Mouse (Mus musculus) stomach, embryonic 14.5 days (tissue): ENCODE data around the gene Itpr1. TPM values are rescaled to one million over a fixed set of nuclear protein-coding genes. Genes with fewer than 3 reads are reported as not detected.

Source experiments
- ATAC-seq: fragments of 200-750 bp; cut with Nextera tagmentation; 2 replicates; pipeline ENCODE4 v1.8.0; 2017; ENCODE audit warnings: low read depth, moderate TSS enrichment; ENCODE audit not compliant: insufficient number of reproducible peaks, insufficient read depth, low FRiP score
- H3K27ac ChIP-seq: fragments of 300-500 bp; sonication (generic); 2 replicates; pipeline ENCODE4 v1.5.1; 2014; ENCODE audit warnings: mild to moderate bottlenecking, low read length, moderate library complexity, mixed read lengths
- H3K27me3 ChIP-seq: fragments of 300-500 bp; sonication (generic); 2 replicates; pipeline ENCODE4 v1.6.1; 2014; ENCODE audit warnings: low read length, control low read depth, mixed read lengths; ENCODE audit not compliant: control insufficient read depth, insufficient read depth
- H3K36me3 ChIP-seq: fragments of 300-500 bp; sonication (generic); 2 replicates; pipeline ENCODE4 v1.6.1; 2014; ENCODE audit warnings: mild to moderate bottlenecking, control low read depth, low read length, moderate library complexity, mixed read lengths; ENCODE audit not compliant: control insufficient read depth, insufficient read depth
- H3K4me1 ChIP-seq: fragments of 300-500 bp; sonication (generic); 2 replicates; pipeline ENCODE4 v1.6.1; 2014; ENCODE audit warnings: low read length, control low read depth, mixed read lengths; ENCODE audit not compliant: control insufficient read depth, insufficient read depth
- H3K4me2 ChIP-seq: fragments of 300-500 bp; sonication (generic); replicated peaks from 2 replicates; pipeline ENCODE4 v1.6.1; 2014; ENCODE audit warnings: low read depth, low read length, control low read depth
- H3K4me3 ChIP-seq: fragments of 300-500 bp; sonication (generic); 2 replicates; pipeline ENCODE4 v1.5.1; 2014; ENCODE audit warnings: low read depth, low read length, control low read depth
- H3K9ac ChIP-seq: fragments of 300-500 bp; sonication (generic); replicated peaks from 2 replicates; pipeline ENCODE4 v1.6.1; 2014; ENCODE audit warnings: low read depth, mild to moderate bottlenecking, control low read depth, low read length, moderate library complexity, mixed read lengths
- H3K9me3 ChIP-seq: fragments of 300-500 bp; sonication (generic); 2 replicates; pipeline ENCODE4 v1.6.1; 2016; ENCODE audit warnings: low read depth, low read length, control low read depth; ENCODE audit not compliant: control insufficient read depth
- WGBS: fragments of 180-500 bp; shearing (Covaris S2); extraction: QIAGEN DNeasy Blood & Tissue Kit; methylation state at CpG from one replicate; pipeline ENCODE4 v1.1.7; 2014; 5-methylcytosine and 5-hydroxymethylcytosine counted together
- polyA plus RNA-seq: library from polyadenylated mRNA; unstranded; fragments of >200 nt; fragmentation: Nextera tagmentation; extraction: Ambion mirVana; gene quantifications from 2 replicates; pipeline ENCODE4 v1.2.1, GENCODE M21; 2014

Gene Itpr1
- polyA plus RNA-seq, 1 experiment from 2014 or later = 13.5 TPM

GRCm38 (mm10) chr6:108238011-108238410, 25.1 kb downstream of the Itpr1 start:
- Histone ChIP-seq H3K4me2 (no peak overlapping the region), H3K4me3 (no peak overlapping the region), H3K27ac (no peak overlapping the region), H3K4me1 (peaks cover 10% of the 10 kb centered on the region; the same call in 1 of the 2 replicates), H3K27me3 (no peaks in the 10 kb centered on the region), H3K36me3 (no peaks in the 10 kb centered on the region; the same call in 1 of the 2 replicates), H3K9me3 (no peaks in the 10 kb centered on the region), H3K9ac (no peak overlapping the region)
- no peak for ATAC-seq
- WGBS = 69% methylated on average over 4 of the region's 4 CpGs

- Histone ChIP-seq H3K4me2 (no peak overlapping the region), H3K36me3 (no peaks in the 10 kb centered on the region; the same call in 1 of the 2 replicates), H3K27me3 (no peaks in the 10 kb centered on the region), H3K27ac (no peak overlapping the region), H3K9ac (no peak overlapping the region), H3K4me3 (no peak overlapping the region), H3K9me3 (no peaks in the 10 kb centered on the region), H3K4me1 (peaks cover 10% of the 10 kb centered on the region; the same call in 1 of the 2 replicates)
- 36% methylated on average over 4 of the region's 4 CpGs for WGBS
- no peak for ATAC-seq
Observed at GRCm38 (mm10) chr6:108239056-108239455, 26.2 kb downstream of the Itpr1 start.

- no peak overlapping the region for H3K4me2 ChIP-seq
- no peak overlapping the region for H3K9ac ChIP-seq
- H3K9me3 ChIP-seq = no peaks in the 10 kb centered on the region
- 97% methylated on average over 1 of the region's 1 CpGs for WGBS
- no peak for ATAC-seq
- H3K27me3 ChIP-seq = no peaks in the 10 kb centered on the region
- no peak overlapping the region for H3K27ac ChIP-seq
- H3K36me3 ChIP-seq = no peaks in the 10 kb centered on the region; the same call in 1 of the 2 replicates
- peaks cover 10% of the 10 kb centered on the region; the same call in 1 of the 2 replicates for H3K4me1 ChIP-seq
- H3K4me3 ChIP-seq = no peak overlapping the region
Observed at GRCm38 (mm10) chr6:108240004-108240403, 27.1 kb downstream of the Itpr1 start.

GRCm38 (mm10) chr6:108240754-108241153, 27.9 kb downstream of the Itpr1 start:
- Histone ChIP-seq H3K36me3 (no peaks in the 10 kb centered on the region; the same call in 1 of the 2 replicates), H3K4me2 (no peak overlapping the region), H3K4me1 (peaks cover 9% of the 10 kb centered on the region; the same call in 1 of the 2 replicates), H3K9me3 (no peaks in the 10 kb centered on the region), H3K27me3 (no peaks in the 10 kb centered on the region), H3K4me3 (no peak overlapping the region), H3K27ac (no peak overlapping the region), H3K9ac (no peak overlapping the region)
- no peak for ATAC-seq
- 62% methylated on average over 5 of the region's 5 CpGs for WGBS

- Histone ChIP-seq H3K36me3 (no peaks in the 10 kb centered on the region; the same call in 1 of the 2 replicates), H3K4me3 (no peak overlapping the region), H3K27ac (no peak overlapping the region), H3K4me2 (no peak overlapping the region), H3K9me3 (no peaks in the 10 kb centered on the region), H3K27me3 (no peaks in the 10 kb centered on the region), H3K9ac (no peak overlapping the region), H3K4me1 (peaks cover 20% of the 10 kb centered on the region)
- no peak for ATAC-seq
- 83% methylated on average over 8 of the region's 8 CpGs for WGBS
Observed at GRCm38 (mm10) chr6:108244571-108244970, 31.7 kb downstream of the Itpr1 start.

GRCm38 (mm10) chr6:108246369-108247085, 33.6 kb downstream of the Itpr1 start:
- H3K27me3 ChIP-seq = no peaks in the 10 kb centered on the region
- H3K4me3 ChIP-seq = no peak overlapping the region
- H3K36me3 ChIP-seq = no peaks in the 10 kb centered on the region; the same call in 1 of the 2 replicates
- H3K9ac ChIP-seq = no peak overlapping the region
- H3K27ac ChIP-seq = peak overlapping the region; percentile 33; the same call in 1 of the 2 replicates
- H3K4me1 ChIP-seq = peaks cover 22% of the 10 kb centered on the region
- no peaks in the 10 kb centered on the region for H3K9me3 ChIP-seq
- H3K4me2 ChIP-seq = no peak overlapping the region
- ATAC-seq = no peak
- 60% methylated on average over 3 of the region's 3 CpGs for WGBS

GRCm38 (mm10) chr6:108247211-108247610, 34.3 kb downstream of the Itpr1 start:
- Histone ChIP-seq H3K4me2 (no peak overlapping the region), H3K27ac (no peak overlapping the region; the same call in 1 of the 2 replicates), H3K36me3 (no peaks in the 10 kb centered on the region; the same call in 1 of the 2 replicates), H3K27me3 (no peaks in the 10 kb centered on the region), H3K4me3 (no peak overlapping the region), H3K4me1 (peaks cover 22% of the 10 kb centered on the region), H3K9ac (no peak overlapping the region), H3K9me3 (no peaks in the 10 kb centered on the region)
- WGBS = 73% methylated on average over 3 of the region's 3 CpGs
- peak; percentile 76 for ATAC-seq

GRCm38 (mm10) chr6:108248519-108248918, 35.6 kb downstream of the Itpr1 start:
- 23% methylated on average over 4 of the region's 4 CpGs for WGBS
- Histone ChIP-seq H3K4me3 (no peak overlapping the region), H3K27ac (peak overlapping the region; percentile 45; the same call in 1 of the 2 replicates), H3K36me3 (no peaks in the 10 kb centered on the region), H3K9me3 (no peaks in the 10 kb centered on the region), H3K9ac (no peak overlapping the region), H3K4me2 (no peak overlapping the region), H3K27me3 (no peaks in the 10 kb centered on the region), H3K4me1 (peaks cover 22% of the 10 kb centered on the region)
- no peak for ATAC-seq
